Mouse (Mus musculus) adrenal gland, postnatal 4 days (tissue): ENCODE results near the gene Gm8914. TPM values are rescaled to one million over a fixed set of nuclear protein-coding genes. Genes with fewer than 3 reads are reported as not detected.
"Not testable (repeated sequence)": the region's sequence is repeated elsewhere in the genome, so short reads cannot be mapped to it uniquely, and the experiment has no call there.

ENCODE experiments used
- DNase-seq, 2 experiments: peaks; one replicate each; pipeline ENCODE4 v3.0.0; 2021 to 2022; ENCODE audit warnings: low spot score in 2 of 2, mixed read lengths in 2 of 2
- long read RNA-seq, 2 experiments: library from polyadenylated mRNA; stranded (forward); transcript quantifications; one replicate each; pipeline ENCODE4 v2.0.0; 2021
- total RNA-seq, 2 experiments: library from RNA; stranded (reverse); gene quantifications; 2 replicates each; pipeline ENCODE4 v1.2.3; 2021

Gene Gm8914
- not detected for total RNA-seq
- long read RNA-seq, experiment 1 = 0 reads
- long read RNA-seq, experiment 2 = 0 reads

DNA sequence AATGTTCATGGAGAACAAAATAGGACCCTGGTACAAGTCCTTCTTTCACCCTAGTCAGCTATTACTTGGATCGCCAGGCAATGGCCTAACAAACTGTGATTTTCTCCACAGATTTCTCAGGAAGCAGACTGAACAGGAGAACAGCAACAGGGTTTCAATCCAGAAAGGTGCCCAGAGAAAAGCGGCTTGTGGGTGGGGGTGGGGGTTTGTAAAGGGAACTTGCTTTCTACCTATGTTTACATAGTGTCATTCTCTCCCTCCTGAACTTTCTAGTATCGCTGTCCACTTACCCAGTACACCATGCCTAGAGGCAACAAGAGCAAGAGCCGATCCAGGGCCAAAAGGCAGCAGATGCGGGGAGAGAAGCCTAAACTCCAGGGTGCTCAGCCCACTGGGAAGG lies at the start of gene Gm8914:
Gm8914 (plus strand) TSS at position 301 of the 400 bp plus-strand sequence.
- not testable (repeated sequence) for DNase-seq

Other genes with a start within 250 kb of the Gm8914 start
- not detected for gene Mageb2, start 148.4 kb upstream of the Gm8914 start, total RNA-seq
- not detected for gene Gm5072, start 87.6 kb upstream of the Gm8914 start, total RNA-seq
- gene 1700084M14Rik, start 95.8 kb downstream of the Gm8914 start, total RNA-seq = not detected
- gene Gm14781, start 152.1 kb downstream of the Gm8914 start, total RNA-seq = not detected